In the genomic region with DNA sequence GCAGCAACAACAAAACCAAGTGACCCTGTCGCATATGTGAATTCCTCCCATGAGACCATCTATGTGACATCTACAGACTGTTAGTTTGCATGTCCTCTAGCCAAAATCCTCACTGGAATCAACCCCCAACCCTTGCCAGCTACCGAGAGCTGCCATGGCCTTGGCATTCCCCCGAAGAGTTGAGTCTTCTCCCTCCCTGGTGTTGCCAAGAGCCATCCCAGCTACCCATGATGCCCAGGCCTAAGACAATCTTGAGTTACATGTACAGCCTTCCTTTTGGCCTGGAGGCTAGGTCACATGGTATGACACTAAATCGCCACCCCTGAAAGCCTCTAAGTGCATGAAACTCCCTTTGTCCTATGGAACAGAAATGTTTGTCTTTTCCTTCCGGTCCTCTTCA, we compare ENCODE assay signal across 29 mouse cellular contexts. TPM values are rescaled to one million over a fixed set of nuclear protein-coding genes. Genes with fewer than 3 reads are reported as not detected.
DNase-seq lines count a peak whose midpoint lies in the region; TF ChIP-seq lines count a peak whose summit lies in the region.
"Had no signal": no experiment of that assay in that cellular context is flagged by ENCODE, and none has a peak within 500 bp of the region (broad histone marks: within the 10 kb centered on the region; RNA-seq: fewer than 3 reads in every experiment).

No protein-coding gene starts in this region.

- no peaks in the 10 kb centered on the region for H3K27me3 ChIP-seq in small intestine, adult 2 months (ENCODE audit: control insufficient read depth, insufficient read depth, low read length)
- H3K27me3 ChIP-seq: forebrain, embryonic 12.5 days; hindbrain, embryonic 15.5 days; liver, embryonic 12.5 days; neural tube, embryonic 13.5 days had no signal

- whole genome bisulfite sequencing in bone marrow, adult 2 months: 87% methylated on average over 5 of the region's 5 CpGs
- WGBS in small intestine, adult 2 months: 77% methylated on average over 5 of the region's 5 CpGs

- H3K36me3 ChIP-seq in small intestine, adult 2 months (ENCODE audit: control insufficient read depth, insufficient read depth, low read length): peaks cover 28% of the 10 kb centered on the region

- H3K4me3 ChIP-seq in bone marrow, adult 2 months (replicated peaks; ENCODE audit: control insufficient read depth, low read depth, low read length): no peak overlapping the region
- no peak overlapping the region for H3K4me3 ChIP-seq in small intestine, adult 2 months (ENCODE audit: low read depth, low read length)
- H3K4me3 ChIP-seq: embryonic facial prominence, embryonic 10.5 days; forebrain, embryonic 12.5 days; hindbrain, embryonic 15.5 days; limb, embryonic 10.5 days; liver, embryonic 12.5 days; myocyte; neural tube, embryonic 13.5 days had no signal

- no peak for TF ChIP-seq POLR2A in bone marrow, adult 2 months (IDR thresholded peaks at IDR 0.05; ENCODE audit: borderline replicate concordance, control insufficient read depth, low read depth, low read length)
- no peak for TF ChIP-seq POLR2A in small intestine, adult 2 months (IDR thresholded peaks at IDR 0.05; ENCODE audit: low read depth, low read length)

- TF ChIP-seq CTCF in bone marrow, adult 2 months (IDR thresholded peaks at IDR 0.05; ENCODE audit: control insufficient read depth, insufficient read depth, low read length): no peak
- TF ChIP-seq CTCF in small intestine, adult 2 months (IDR thresholded peaks at IDR 0.05; ENCODE audit: extremely low read depth, insufficient read length, insufficient replicate concordance, low read depth, low read length): no peak

- H3K27ac ChIP-seq in bone marrow, adult 2 months (ENCODE audit: control insufficient read depth, insufficient read depth, low read depth, low read length, poor library complexity): peak overlapping the region; percentile 32; the same call in 1 of the 2 replicates
- H3K27ac ChIP-seq in small intestine, adult 2 months (ENCODE audit: insufficient read depth, low read depth, low read length): peak overlapping the region; percentile 71
- H3K27ac ChIP-seq: embryonic facial prominence, embryonic 10.5 days; forebrain, embryonic 12.5 days; hindbrain, embryonic 15.5 days; limb, embryonic 10.5 days; liver, embryonic 12.5 days; neural tube, embryonic 13.5 days had no signal

- H3K4me1 ChIP-seq in bone marrow, adult 2 months (ENCODE audit: control insufficient read depth, insufficient read depth, low read length): peaks cover 1% of the 10 kb centered on the region; the same call in 1 of the 2 replicates
- no peaks in the 10 kb centered on the region for H3K4me1 ChIP-seq in small intestine, adult 2 months (ENCODE audit: control insufficient read depth, insufficient read depth, insufficient read length, low read length)
- H3K4me1 ChIP-seq: forebrain, embryonic 12.5 days; hindbrain, embryonic 15.5 days; neural tube, embryonic 13.5 days had no signal

- DNase-seq in adrenal gland, postnatal 10 days: peak; percentile 30
- DNase-seq in adrenal gland, postnatal 4 days (ENCODE audit: low spot score in 2 of 2): no peak
- DNase-seq in kidney, adult 11 months: peak; percentile 2
- DNase-seq in kidney, postnatal 4 days: no peak
- no peak for DNase-seq in layer of hippocampus, adult 11-12 months (ENCODE audit: low spot score)
- no peak for DNase-seq in cerebellum, adult 8-10 months
- DNase-seq: cerebellum, adult 11 months; cerebellum, postnatal 10 days; kidney, adult 18-20 months; lung, adult 2 months; lung, postnatal 36 days; retina, postnatal 1 day; right cerebral cortex, postnatal 25 days had no signal

RNA-seq across cellular contexts. Expression of a gene that starts 9.6 kb away (rescaled TPM):
- total RNA-seq in adrenal gland, postnatal 10 days (2021): 100 to 1,000 TPM; 138 to 148 TPM
- 100 to 1,000 TPM; 194 to 220 TPM for total RNA-seq in adrenal gland, postnatal 4 days (2021)
- 17.9 and 24.6 TPM in 2 replicates for polyA plus RNA-seq in bone marrow, adult 2 months (2011; ENCODE audit: insufficient read depth, insufficient read length, low replicate concordance, missing spikeins)
- polyA plus RNA-seq in small intestine, adult 2 months (2012; rRNA removed): 52.3 and 84.3 TPM in 2 replicates

RNA-seq across cellular contexts. Expression of a gene that starts 10.2 kb away (rescaled TPM):
- 100 to 1,000 TPM; 280 to 302 TPM for total RNA-seq in adrenal gland, postnatal 10 days (2021)
- 100 to 1,000 TPM; 443 to 458 TPM for total RNA-seq in adrenal gland, postnatal 4 days (2021)
- polyA plus RNA-seq in bone marrow, adult 2 months (2011; ENCODE audit: insufficient read depth, insufficient read length, low replicate concordance, missing spikeins): 17.2 and 26.5 TPM in 2 replicates
- polyA plus RNA-seq in small intestine, adult 2 months (2012; rRNA removed): 118 and 211 TPM in 2 replicates

RNA-seq across cellular contexts. Expression of a gene that starts 41.6 kb away (rescaled TPM):
- not detected for total RNA-seq in adrenal gland, postnatal 10 days (2021)
- under 1 TPM; 0.14 to 0.76 TPM for total RNA-seq in adrenal gland, postnatal 4 days (2021)
- not detected in 2 replicates for polyA plus RNA-seq in bone marrow, adult 2 months (2011; ENCODE audit: insufficient read depth, insufficient read length, low replicate concordance, missing spikeins)
- polyA plus RNA-seq in small intestine, adult 2 months (2012; rRNA removed): 85.5 and 894 TPM in 2 replicates
- total RNA-seq: gastrocnemius, adult 8-10 months; hematopoietic stem cell, adult 5-6 weeks; layer of hippocampus, postnatal 25 days; megakaryocyte-erythroid progenitor cell, adult 5-6 weeks had no signal
- polyA plus RNA-seq: forebrain, embryonic 12.5 days; heart, embryonic 11.5 days; heart, postnatal 0 days; hindbrain, embryonic 15.5 days; limb, embryonic 10.5 days; liver, embryonic 12.5 days; midbrain, embryonic 16.5 days; myocyte; neural tube, embryonic 13.5 days had no signal

Comparison
In these comparisons a context has a peak if more than half of its experiments do, and no peak if none do; other contexts are left out.
1. DNase-seq: peak in adrenal gland, postnatal 10 days (single experiment) and kidney, adult 11 months (single experiment); none in adrenal gland, postnatal 4 days (0 of 2), kidney, postnatal 4 days (0 of 2), layer of hippocampus, adult 11-12 months (single experiment) and cerebellum, adult 8-10 months (single experiment).